Mouse (Mus musculus) adrenal gland (tissue): Measurements from ENCODE around the gene Iqgap1.

ENCODE experiments used
- intact Hi-C: fragments of 180-260 bp; cut with DNase I; formaldehyde crosslinking; loops from one replicate; pipeline ENCODE4 v1.15.1; 2025

Iqgap1 gene

DNA sequence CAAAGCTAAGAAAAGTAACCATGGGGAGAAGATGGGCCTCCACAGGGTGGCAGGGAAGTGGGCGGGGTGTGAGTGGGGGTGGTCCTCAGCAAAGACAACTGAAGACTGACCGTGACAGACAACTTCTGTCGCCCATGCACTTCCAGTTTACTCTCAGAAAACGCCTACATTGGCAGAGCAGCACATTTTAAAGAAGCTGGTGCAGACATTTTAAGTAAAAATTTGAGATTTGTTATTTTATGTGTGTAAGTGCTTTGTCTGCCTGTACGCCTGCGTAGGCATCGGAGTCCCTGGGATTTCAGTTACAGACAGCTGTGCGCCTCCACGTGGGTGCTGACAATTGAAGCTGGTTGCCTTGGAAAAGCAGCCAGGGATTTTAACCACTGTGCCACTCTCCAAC, 104.7 kb downstream of the Iqgap1 start:
- intact Hi-C loops: no loop called here

DNA sequence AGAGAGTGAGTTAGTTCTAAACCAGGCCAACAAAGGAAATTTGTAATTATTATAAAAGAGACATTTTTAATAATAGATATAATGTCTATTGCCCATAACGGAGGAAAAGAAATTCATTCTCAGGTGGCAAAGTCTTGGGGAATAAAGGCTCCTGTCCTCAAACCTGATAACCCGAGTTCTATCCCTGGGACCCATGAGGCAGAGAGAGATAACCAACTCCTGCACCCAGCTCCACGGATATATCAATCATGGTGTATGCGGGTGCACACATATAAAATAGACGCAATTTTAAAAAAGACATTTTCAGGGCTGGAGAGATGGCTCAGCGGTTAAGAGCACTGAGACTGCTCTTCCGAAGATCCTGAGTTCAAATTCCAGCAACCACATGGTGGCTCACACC, 106.2 kb downstream of the Iqgap1 start:
- intact Hi-C loops: no loop called here

DNA sequence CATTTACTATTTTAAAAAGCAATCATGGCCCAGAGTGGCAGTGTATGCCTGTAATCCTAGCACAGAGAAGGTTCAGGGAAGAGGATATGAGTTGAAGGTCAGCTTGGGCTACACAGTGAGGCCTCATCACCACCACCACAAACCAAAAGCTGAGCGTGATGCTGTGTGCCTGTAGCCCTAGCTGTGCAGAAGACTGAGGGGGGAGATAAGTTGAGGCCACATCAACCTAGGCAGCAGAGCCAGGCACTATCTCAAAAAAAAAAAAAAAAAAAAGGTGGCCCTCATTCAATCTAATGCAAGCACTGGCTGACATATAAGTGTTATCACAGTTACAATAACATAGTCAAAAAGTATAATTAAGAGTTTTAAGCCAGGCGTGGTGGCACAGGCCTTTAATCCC, 106.7 kb downstream of the Iqgap1 start:
- intact Hi-C loops: no loop called here

DNA sequence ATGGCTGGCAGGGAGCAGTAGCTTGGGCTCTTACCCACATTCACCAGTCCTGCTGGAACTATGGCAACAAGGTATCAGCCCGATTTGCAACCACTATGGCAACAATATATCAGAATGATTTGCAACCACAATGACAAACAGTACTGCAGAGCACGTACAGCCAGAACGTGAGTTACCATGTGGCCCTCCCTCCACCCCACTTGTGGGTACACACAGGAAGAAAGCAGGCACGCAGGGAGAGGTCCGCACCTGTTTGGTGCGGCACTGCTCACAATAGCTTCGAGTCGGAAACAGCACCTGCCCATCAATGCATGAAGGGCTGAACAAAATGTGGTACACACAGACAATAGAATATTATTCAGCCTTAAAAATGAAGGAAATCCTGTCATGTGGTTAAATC, 107.3 kb downstream of the Iqgap1 start:
- intact Hi-C loops: no loop called here

DNA sequence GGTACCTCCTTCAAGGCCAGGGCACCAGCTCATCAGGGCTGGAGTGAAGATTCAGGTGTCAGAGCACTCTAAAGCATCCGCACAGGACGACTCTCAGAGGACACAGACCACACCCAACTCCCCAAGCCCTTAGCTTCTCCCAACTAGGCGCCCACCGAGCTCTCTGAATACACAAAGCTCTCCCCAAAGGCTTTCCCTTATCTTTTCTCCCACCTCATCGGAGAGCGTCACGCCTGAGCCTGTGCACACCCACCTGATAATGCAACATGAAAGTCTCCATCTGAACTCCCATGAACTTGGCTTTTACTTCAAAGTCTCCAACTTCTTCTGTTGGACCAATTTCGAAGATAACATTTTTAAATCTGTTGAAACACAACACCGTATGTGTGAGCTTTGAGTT, 109.0 kb downstream of the Iqgap1 start:
- intact Hi-C loops: no loop called here

DNA sequence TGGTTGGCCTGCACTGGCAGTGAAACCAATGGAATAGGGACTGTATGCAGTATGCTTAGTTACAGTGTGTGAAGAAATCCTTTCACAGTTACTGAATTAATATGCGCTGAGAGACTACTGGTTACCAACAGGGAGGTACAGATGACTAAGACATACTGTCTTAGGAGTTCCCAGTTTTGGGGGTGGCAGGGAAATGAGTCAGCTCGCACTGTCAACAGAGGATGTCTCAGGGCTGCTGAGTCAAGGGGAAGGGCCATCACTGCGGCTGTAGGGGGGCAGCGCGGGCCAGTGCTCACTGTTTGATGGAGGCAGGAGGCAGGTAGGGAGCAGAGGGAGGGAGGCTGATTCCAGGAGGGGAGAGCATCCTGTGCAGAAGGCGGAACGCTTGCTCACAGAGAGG, 110.5 kb downstream of the Iqgap1 start:
- intact Hi-C loops: no loop called here

DNA sequence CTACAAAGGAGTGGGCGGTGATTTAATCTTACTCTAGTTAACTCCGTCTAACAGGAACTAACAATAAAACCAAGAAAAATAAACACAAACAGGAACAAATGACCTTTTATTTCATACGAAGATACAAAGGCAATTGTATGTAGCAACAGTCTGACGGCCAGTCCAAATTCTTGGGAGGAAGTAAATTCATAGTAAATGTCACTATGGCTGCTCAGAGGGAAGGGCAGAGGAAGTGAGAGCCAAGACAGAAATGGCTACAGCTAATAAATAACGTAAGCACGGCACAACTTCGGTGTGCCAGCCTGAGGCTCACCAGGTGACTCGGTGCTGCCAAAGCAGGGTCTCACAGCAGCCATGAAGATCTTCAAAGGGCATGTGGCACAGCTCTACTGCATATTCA, 114.3 kb downstream of the Iqgap1 start:
- intact Hi-C loops: no loop called here

DNA sequence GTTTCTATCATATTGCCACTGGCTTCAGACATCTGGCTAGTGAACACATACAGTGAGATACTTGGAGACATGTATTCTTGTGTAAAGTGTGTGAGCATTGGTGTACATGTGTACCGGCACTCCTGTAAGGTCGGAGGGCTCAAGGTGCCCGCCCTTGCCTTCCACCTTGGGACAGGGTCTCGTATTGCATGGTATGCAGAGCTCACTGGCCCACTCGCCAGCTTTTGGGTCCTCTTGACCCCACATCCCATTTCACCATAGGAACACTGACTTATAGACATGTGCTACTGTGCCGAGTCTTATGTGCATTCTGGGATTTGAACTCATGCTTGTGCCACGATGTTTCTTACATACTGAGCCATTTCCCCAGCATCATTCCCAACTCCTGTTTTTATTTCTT, 115.4 kb downstream of the Iqgap1 start:
- intact Hi-C loops: no loop called here

DNA sequence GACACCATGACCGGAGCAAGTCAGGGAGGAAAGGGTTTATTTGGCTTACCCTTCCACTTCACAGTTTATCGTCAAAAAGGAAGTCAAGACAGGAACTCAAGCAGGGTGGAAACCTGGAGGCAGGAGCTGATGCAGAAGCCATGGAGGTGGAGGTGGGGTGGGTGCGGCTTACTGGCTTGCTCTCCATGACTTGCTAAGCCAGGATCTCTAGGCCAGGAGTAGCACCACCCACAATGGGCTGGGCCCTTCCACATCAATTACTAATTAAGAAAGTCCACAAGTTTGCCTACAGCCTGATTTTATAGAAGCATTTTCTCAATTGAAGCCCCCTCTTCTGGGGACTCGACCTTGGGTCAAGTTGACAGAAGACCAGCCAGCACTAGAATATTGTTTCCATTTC, 121.7 kb downstream of the Iqgap1 start:
- intact Hi-C loops: no loop called here

DNA sequence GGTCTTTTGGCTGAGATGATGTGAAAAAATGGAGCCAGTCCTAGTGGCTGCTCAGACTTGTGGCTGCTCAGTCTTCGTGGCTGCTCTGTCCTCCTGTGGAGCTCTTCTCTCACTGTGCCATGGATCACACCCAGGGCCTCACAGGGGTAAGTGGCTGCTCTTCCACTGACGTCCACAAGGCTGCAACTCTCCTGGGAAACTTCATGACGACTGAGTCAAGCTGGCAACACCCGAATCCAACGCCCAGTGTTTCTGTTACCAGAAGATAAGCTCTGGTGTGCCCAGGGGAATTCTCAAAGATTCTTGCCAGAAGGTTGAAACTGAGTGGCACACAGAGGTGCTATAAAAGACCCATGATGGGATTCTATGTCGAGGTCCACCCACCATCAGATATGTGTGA, 123.3 kb downstream of the Iqgap1 start:
- intact Hi-C loops: no loop called here

DNA sequence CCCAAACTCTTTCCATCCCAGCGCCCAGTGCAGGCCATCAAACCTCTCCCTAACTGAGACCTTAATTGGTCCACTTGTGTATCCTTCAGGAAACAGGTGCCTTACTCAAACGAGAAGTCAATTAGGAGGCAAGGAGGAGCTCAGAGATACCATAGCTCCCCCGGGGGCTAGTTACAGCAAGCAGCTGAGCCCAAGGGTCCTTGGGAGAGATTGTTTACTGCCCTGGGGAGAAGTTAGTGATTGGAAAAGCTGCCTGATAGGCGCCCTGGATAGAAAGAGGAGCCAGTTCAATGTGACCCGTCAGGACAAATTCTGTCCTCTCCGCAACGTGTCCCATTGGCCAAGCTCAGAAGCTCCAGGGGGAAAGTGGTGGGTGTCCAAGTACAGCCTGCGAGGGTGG, 126.1 kb downstream of the Iqgap1 start:
- intact Hi-C loops: no loop called here

DNA sequence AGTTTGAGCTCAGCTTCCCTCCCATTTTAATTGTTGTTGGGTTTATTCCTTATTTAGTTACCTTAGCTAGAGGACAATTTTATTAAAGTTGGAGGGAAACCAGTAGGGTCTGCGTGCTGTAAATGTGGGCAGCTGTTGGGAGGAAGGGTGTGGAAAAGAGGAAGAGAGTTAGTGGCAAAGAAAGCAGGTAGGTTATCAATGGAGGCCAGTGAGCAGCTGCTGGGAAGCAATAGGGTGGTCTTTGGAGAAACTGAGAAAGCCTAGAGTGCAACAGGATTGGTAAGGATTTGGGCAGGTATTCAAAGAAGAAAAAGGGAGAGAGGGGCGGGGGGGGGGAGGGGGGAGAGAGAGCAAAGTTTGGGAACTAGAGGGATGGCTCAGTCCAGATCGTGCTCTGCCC, 126.8 kb downstream of the Iqgap1 start:
- intact Hi-C loops: no loop called here

DNA sequence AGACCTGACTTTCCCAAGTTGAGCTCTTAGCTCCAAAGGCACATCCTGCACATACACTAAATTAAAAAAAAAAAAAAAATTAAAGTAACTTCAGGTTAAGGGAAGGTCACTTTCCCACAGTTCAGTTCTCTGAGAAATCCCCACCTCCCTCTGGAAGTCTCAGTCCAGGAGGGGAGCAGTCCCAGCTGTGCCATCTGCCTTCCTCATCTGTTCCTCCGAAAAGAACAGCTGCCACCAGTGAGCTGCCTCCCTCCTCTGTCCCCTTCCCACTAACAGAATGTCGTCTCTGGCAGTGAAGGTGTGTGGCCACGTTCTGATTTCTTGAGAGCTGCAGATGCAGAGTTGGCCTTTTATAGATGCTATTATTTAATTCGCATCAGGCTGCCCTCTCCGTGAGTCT, 127.9 kb downstream of the Iqgap1 start:
- intact Hi-C loops: no loop called here

DNA sequence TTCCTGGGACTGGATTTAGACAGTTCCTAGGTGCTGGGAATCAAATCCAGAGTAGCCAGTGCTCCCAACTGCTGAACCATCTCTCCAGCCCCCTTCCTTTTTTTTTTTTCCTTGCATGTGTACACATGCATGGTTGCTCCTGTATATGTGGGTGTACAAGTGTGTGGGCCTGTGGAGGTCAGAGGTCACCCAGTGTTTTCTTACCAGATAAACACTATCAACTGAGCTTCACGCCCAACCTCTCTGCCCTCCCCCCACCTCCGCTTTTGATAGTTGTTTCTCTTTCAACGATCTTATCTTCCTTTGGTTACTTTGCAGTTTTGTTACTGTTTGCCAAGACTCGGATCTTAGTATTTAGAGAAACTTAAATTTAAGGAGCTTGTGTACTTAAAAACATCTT, 128.9 kb downstream of the Iqgap1 start:
- intact Hi-C loops: no loop called here

DNA sequence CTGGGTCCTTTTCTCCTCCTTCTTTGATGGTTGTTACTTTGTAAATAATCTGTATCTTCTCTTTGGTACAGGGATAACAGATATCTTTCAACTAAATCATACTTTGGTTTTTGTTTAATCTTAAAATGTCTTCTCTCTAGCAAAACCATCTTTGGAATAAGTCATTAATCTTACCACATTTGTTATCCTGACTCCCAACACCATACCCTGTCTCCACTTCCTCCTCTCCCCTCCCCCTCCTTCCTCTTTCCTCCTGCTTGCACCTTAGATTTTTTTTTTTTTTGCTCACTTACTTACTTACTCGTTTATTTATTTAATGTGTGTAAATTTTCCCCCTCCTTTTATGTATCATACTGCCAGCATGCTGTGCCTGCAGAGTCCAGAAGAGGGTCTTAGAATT, 129.4 kb downstream of the Iqgap1 start:
- intact Hi-C loops: no loop called here

DNA sequence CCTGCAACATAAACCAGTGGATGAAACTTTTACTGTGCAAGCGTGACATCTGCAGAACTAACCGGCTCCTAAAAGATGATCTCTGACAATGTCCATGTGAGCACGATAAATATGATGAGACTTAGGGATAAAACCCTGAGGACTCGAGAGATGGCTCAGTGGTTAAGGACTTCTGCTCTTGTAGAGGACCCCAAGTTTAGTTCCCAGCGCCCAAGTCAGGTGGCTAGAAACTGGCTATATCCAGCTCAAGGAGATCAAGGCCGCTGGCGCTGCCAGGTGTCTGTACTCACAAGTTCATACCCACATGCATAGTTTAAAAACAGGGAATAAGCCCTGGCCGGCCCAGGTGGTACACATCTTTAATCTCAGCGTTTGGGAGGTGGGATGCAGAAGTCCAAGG, 133.3 kb downstream of the Iqgap1 start:
- intact Hi-C loops: no loop called here

DNA sequence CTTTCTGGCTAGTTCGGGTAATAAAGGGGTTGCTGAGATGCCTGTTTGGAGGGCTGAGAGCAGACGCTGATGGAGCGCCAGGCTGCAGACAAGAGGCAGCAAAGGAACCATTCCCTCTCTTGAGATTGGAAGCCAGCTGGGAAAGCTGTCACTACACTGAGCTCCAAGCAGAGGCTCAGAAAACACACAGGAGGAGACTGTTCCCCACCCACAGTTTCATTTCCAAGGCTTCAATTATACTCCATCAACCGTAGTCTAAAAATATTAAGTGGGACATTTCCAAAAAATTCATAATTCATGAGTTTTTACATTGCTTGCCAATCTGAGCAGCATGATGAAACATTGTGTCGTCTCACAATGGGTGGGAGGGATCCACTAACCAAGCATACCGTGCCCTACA, 134.6 kb downstream of the Iqgap1 start:
- intact Hi-C loops: no loop called here

DNA sequence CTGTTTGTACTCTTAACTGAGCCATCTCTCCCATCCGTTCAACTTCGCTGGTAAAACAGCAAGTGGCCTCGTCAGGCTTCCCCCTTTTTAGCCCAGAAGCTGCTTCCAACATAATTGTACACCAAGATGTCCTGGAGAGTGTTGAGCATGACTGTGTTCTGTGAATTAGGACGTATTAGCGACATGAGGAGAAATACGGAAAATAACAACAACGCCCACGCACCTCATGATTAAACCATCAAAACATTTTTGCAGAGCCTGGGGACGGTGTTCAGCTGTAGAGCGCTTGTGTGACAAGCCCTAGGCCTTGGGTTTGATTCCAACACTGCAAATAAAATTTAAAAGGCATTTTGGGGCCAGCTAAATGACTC, 136.6 kb downstream of the Iqgap1 start:
- intact Hi-C loops: loop anchor here (5.0 kb wide), 1 partner anchor 77 kb away; no protein-coding TSS in a partner anchor

DNA sequence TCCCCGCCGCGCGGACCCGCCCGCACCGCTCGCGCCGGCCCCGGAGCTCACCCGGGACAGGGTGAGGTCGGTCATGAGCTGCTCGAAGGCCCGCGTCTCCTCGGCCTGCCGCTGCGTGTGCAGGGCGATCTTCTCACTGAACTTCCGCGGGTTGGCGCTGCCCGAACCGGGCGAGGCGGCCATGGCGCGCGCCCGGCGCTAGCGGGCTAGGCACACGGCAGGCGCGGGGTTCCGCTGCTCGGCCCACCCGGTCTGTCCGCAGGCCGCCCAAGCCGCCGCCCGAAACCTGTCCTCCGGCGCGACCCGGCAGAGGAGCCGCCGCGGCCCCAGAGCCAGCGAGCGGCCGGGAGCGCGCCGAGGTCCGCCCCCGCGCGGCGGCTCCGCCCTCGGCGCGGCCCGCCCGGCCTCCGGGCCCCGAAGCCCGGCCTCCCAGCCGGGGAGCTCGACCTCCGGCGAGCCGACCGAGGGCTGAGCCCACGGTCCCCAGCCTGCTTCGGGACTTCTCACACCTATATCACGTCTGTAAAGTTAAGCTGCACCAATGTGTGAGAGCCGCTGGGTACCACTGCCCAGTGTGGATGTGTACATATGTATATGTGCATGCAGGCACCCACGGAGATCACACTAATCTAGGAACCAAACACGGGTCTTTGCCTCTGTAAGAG, 137.1 kb downstream of the Iqgap1 start, which contains the start of gene Crtc3:
Gene Crtc3 (minus strand): TSS at position 322 of the 665 bp plus-strand sequence.
- intact Hi-C loops: loop anchor here (5.0 kb wide), 1 partner anchor 76 kb away; no protein-coding TSS in a partner anchor

DNA sequence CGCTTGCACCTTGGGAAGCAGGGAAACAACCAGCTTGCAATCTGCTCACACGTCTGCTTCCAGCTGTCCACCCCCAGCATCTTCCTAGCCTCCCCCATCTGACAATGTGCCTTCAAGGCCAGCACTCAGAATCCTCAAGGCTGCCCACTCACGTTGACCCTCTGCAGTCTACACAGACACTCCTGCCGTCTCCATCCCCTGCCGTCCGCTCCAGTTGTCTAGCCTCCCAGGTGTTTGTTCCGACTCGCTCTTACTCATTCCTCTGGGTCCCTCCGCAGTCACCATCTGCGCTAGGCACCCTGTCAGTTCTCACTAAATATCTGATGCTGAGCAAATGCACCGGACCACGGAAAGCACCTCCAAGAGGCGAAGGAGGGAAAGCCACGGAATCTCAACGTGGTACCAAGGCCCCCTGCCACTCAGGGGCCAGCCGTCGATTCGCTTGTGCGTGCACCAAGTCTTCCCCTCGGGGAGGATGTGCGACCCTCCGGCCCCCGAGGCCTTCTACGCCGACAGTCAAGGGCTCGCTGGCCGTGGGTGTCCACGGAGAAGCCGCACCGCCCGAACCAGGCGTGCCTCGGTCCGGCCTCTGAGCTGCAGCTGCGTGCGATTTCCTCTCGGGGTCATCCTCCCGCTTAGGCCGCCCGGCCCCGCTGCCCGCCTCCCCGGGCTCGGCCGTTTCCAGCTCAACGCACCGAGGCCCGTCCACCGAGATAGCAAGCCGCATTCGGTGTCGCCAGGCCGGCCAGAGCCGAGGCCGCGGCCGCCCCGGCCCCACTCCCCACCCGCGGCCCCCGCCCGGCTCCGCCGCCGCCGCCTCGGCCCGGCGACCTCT, 137.8 kb downstream of the Iqgap1 start:
- intact Hi-C loops: loop anchor here (2.0 to 5.0 kb wide), 2 partner anchors 29 to 76 kb away; no protein-coding TSS in a partner anchor

DNA sequence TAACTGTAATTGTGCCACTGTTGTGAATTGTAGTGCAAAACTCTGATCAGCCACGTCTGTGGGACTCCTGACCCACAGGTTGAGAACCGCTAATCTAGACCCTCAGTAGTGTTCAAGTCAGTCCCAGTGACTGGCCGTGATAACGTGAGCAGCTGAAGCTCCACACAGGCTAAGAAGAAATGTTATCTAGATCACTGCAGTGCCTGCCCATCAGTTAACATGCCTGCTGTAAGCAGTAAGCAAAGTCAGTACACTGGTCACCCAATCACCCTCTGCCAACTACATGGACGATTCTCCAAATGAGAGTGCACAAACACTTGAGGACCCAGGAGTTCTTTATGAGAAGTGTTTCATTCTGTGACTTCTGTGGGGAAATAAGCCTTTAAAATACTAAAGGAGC, 140.1 kb downstream of the Iqgap1 start:
- intact Hi-C loops: loop anchor here (2.0 to 5.0 kb wide), 2 partner anchors 27 to 73 kb away; no protein-coding TSS in a partner anchor

DNA sequence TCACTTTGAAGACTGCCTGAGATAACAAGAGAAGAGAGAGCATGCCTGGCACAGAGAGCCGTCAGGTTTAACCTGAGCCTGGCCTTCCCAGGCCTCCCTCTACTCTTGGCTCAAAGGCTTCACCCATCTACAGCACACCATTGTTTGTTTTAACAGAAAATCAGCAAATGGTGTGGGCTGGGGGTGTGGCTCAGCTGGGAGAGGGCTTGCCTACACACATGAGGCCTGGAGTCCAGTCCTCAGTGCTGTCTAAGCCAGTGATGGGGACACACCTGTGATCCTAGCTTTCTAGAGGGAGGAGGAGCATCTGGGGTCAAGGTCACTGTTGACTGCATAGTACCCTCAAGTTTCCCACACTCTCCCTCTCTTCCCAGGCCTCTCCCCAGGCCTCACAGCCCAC, 143.1 kb downstream of the Iqgap1 start:
- intact Hi-C loops: no loop called here
